Mouse (Mus musculus): Measurements from ENCODE around the gene Tnfrsf9. TPM values are rescaled to one million over a fixed set of nuclear protein-coding genes. Genes with fewer than 3 reads are reported as not detected.
"Not testable (repeated sequence)": the region's sequence is repeated elsewhere in the genome, so short reads cannot be mapped to it uniquely, and the experiment has no call there.

Tnfrsf9 gene
- total RNA-seq, 2 experiments from 2014 or later: 0.16 to 0.22 TPM

DNA sequence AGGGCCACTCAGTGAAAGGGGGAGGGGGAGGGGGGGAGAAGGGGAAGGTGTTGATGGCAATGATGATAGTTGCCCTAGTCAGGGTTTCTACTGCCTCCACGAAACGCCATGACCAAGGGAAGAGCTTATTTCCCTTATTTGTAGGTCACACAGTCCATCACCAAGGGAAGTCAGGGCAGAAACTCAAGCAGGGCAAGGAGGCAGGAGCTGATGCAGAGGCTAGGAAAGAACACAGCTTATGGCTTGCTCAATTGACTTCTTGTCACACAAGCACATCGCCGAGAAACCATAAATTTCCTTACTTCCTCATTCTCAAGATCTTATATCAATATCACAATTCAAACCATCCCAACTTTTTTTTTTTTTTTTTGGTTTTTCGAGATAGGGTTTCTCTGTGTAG lies 23.1 kb upstream of the Tnfrsf9 start:
- intact Hi-C loops (cut with DNase I; ENCODE audit: low total_unique reads): no loop called here
- DNase-seq: peak; percentile 1

- intact Hi-C loops (cut with DNase I; ENCODE audit: low total_unique reads): loop anchor here (5.0 kb wide), 1 partner anchor 43 kb away; the partner anchor contains the start of gene Errfi1
- no peak for DNase-seq
These were observed 19.5 kb upstream of the Tnfrsf9 start for GRCm38 (mm10) chr4:150894718-150895501.

DNA sequence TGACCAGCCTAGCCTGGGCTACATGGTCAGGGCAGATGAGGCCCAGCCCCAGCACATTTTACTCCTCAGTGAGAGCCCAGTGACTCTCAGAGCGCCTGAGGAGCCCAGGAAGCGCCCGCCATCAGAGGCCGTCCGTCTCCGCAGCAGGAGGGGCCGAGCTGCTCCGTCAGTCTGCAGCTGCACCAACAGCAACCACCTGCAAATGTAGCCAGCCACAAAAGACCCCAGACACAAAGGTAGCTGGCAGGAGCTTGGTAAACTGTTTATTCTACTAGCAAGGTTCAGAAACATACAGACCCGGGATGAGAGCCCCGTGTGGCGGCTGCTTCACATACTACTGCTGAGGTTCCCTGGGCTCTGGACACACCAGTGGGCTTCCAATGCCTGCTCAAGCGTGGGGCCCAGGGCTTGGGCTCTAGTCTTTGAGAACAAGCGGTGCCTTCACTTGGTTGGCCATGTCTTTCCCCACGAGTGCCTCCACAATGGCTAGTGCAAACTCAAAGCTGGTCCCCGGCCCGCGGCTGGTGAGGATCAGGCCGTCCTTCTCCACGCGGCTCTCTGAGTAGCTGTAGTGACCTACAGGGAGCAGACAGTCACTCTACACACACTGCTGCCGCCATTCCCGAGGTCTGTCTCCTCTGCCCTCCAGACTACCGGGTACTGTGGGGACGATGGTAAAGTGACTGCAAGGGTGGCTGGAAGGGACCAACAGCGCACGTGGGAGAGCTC lies 17.3 kb upstream of the Tnfrsf9 start:
- intact Hi-C loops (cut with DNase I; ENCODE audit: low total_unique reads): loop anchor here (5.0 kb wide), 1 partner anchor 45 kb away; the partner anchor contains the start of gene Errfi1
- DNase-seq: no peak

GRCm38 (mm10) chr4:150898716-150899365 lies 15.5 kb upstream of the Tnfrsf9 start:
- intact Hi-C loops (cut with DNase I; ENCODE audit: low total_unique reads): loop anchor here (2.0 to 5.0 kb wide), 2 partner anchors 47 to 242 kb away; partner anchors contain the start of gene Errfi1
- DNase-seq: peak; percentile 79

- intact Hi-C loops (cut with DNase I; ENCODE audit: low total_unique reads): no loop called here
- DNase-seq: no peak
These were observed 13.9 kb upstream of the Tnfrsf9 start for GRCm38 (mm10) chr4:150900486-150900885.

DNA sequence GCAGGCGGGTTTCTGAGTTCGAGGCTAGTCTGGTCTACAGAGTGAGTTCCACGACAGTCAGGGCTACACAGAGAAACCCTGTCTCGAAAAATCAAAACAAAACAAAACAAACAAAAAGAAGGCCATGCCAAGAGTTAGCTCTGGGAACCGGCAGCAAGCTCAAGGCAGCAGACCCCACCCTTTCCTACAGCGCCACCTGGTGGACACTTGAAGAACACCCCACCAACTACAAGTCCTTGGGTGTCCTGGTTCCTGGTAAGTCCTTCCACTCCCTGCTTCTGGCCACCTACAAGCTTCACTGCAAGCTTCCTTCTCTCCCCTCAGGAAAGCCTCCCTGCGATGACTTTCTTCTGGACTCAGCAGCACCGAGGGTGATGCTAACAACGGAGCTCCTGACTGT lies 12.7 kb upstream of the Tnfrsf9 start:
- intact Hi-C loops (cut with DNase I; ENCODE audit: low total_unique reads): no loop called here
- DNase-seq: peak; percentile 82

- peak; percentile 61 for DNase-seq
- intact Hi-C loops (cut with DNase I; ENCODE audit: low total_unique reads): no loop called here
These were observed 12.3 kb upstream of the Tnfrsf9 start for GRCm38 (mm10) chr4:150902062-150902461.

GRCm38 (mm10) chr4:150903091-150903742 lies 11.1 kb upstream of the Tnfrsf9 start:
- DNase-seq: peak; percentile 52
- intact Hi-C loops (cut with DNase I; ENCODE audit: low total_unique reads): no loop called here

- intact Hi-C loops (cut with DNase I; ENCODE audit: low total_unique reads): no loop called here
- no peak for DNase-seq
These were observed 7.3 kb upstream of the Tnfrsf9 start for GRCm38 (mm10) chr4:150907099-150907498.

DNA sequence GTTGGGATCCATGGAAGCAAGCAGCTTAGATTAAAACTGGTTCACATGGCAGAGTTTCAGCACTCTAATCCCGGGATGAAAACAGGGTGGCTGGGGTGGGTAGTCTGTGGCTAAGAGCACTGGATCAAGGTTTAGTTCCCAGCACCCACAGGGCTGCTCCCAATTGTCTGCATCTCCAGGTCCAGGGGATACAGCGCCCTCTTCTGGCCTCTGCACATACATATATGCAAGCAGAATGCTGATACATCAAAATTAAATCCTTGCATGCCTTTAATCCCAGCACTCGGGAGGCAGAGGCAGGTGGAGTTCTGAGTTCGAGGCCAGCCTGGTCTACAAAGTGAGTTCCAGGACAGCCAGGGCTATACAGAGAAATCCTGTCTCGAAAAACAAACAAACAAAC lies 5.8 kb upstream of the Tnfrsf9 start:
- DNase-seq; intact Hi-C loops (cut with DNase I; ENCODE audit: low total_unique reads): not testable (repeated sequence)

DNA sequence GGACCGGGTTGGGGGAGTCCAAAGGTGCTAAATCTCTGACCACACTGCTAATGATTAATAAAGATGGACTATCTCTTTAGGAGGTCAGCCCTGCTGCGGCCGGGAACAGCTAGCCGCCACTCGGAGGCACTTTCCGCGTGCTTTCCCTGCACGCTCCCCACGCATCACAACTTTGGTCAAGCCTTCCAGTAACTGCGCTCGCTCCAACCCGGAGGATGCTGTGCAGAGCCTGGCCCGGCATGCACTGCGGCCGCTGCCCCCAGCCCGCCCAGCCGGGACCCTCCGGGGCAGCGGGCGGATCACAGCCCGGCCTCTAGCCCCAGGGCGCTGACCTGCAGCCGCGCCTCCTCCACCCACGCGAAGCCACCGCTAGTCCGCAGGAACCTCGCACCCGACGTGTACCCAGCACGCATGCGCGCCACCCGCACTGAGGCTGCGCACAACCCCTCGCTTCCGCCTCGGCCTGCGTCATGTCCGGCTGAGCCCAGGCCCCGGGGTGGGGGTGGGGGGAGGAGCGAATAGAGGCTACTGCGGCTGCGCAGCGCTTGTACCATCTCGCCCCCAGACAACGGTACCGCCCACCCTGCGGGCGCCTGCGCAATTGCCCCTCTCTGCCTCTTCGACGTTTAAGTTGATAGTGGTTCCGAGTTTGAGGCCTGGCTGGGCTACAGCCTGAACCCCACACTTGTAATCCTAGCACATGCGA lies 4.8 kb upstream of the Tnfrsf9 start:
- intact Hi-C loops (cut with DNase I; ENCODE audit: low total_unique reads): no loop called here
- DNase-seq: peak; percentile 99

DNA sequence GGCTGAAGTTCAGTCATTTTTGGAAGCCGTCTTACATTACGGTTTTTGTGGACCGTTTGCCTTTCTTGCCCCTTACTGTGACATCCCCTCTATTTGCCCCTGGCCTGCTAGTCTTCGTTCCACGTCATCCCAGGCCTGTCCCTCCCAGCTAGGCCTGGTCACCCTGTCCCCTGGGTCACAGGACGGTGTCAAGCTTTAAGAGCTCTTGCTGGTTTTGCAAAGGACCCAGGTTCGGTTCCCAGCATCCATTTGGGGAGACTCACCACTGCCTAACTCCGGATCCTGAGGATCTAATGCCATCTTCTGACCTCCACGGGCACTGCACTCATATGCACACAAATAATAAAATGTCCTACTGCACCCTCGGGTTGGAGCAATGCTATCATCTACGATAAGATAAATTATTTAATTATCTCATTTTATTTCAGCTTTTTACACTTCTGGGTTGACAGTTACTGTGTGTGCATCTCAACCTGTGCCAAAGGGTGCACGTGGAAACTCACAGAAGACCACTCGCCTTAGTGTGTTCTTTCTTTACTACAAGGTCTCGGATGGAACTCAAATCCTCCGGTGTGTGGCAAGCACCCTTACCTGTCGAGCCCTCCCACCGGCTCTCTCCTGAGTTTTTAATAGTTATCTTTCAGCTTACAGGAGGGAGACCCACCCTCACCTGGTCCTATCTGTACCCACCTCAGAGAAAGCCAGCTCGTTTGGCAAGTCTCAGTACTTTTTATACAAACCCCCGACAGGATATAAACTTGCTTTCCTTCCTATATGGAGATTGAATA lies 4.0 kb upstream of the Tnfrsf9 start:
- intact Hi-C loops (cut with DNase I; ENCODE audit: low total_unique reads): no loop called here
- DNase-seq: no peak

DNA sequence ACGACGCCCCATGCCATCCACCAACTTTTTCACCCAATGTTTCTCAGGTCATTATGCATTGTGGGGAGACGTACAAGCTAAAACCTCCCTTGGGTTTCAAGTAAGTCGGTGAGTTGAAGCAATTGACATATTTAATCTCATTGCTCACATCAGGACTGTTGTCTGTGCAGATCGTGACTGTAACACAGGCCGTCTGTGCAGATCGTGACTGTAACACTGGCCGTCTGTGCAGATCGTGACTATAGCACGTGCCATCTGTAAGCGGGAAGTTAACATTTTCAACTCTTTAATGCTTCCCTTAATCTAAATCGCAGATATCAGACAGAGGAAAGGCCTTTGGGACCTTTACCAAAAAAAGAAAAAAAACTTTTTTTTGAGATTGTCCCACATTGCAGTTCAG lies 619 bp upstream of the Tnfrsf9 start:
- intact Hi-C loops (cut with DNase I; ENCODE audit: low total_unique reads): no loop called here

GRCm38 (mm10) chr4:150915181-150915906 lies 982 bp downstream of the Tnfrsf9 start:
- DNase-seq: no peak
- intact Hi-C loops (cut with DNase I; ENCODE audit: low total_unique reads): no loop called here

More for the DNA sequence above, 619 bp upstream of the Tnfrsf9 start:
- no peak for DNase-seq

GRCm38 (mm10) chr4:150917336-150918027 lies 3.1 kb downstream of the Tnfrsf9 start:
- intact Hi-C loops (cut with DNase I; ENCODE audit: low total_unique reads): no loop called here
- no peak for DNase-seq

DNA sequence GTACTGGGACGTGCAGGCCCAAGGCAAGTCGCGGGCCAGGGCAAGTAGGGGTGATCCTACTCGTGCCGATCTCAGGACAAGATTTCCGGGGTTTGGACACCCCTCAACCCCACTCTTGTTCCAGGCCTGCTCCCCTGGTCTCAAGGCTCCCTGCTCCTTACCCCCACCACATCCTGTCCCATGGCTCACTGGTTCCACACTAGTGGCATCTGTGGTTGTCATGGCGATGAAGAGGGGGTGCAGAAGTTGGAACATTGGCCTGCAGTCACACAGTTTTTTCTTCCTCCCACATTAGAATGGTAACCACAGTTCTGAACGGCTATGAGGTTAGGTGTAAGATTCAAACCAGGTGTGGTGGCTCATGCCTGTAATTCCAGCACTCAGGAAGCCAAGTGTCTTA lies 6.8 kb downstream of the Tnfrsf9 start:
- intact Hi-C loops (cut with DNase I; ENCODE audit: low total_unique reads): no loop called here
- DNase-seq: no peak

- intact Hi-C loops (cut with DNase I; ENCODE audit: low total_unique reads): no loop called here
- DNase-seq: no peak
These were observed 9.9 kb downstream of the Tnfrsf9 start for GRCm38 (mm10) chr4:150924308-150924707.
